Mouse (Mus musculus) ES-E14 (cell line): ENCODE measurements around the gene Zfp740.

Experiments
- CHD2 ChIP-seq: IDR thresholded peaks from 2 replicates; pipeline ENCODE4 v1.6.1; 2014; ENCODE audit warnings: mild to moderate bottlenecking, low read depth, low read length, inconsistent platforms
- HCFC1 ChIP-seq: IDR thresholded peaks from 2 replicates; pipeline ENCODE4 v1.6.1; 2012; ENCODE audit warnings: low read length, inconsistent platforms, borderline replicate concordance; ENCODE audit not compliant: insufficient read depth
- MAFK ChIP-seq: IDR thresholded peaks from 2 replicates; pipeline ENCODE4 v1.6.1; 2014; ENCODE audit warnings: mild to moderate bottlenecking, low read depth, low read length, inconsistent platforms; ENCODE audit not compliant: insufficient read depth
- ZC3H11A ChIP-seq: IDR thresholded peaks from 2 replicates; pipeline ENCODE4 v1.6.1; 2012; ENCODE audit warnings: low read depth, mild to moderate bottlenecking, inconsistent platforms, low read length, borderline replicate concordance
- ZNF384 ChIP-seq: IDR thresholded peaks from 2 replicates; pipeline ENCODE4 v1.6.1; 2012; ENCODE audit warnings: low read depth, low read length, inconsistent platforms

- TF ChIP-seq HCFC1 = no peak
- TF ChIP-seq ZC3H11A = no peak
- no peak for TF ChIP-seq MAFK
- no peak for TF ChIP-seq ZNF384
- no peak for TF ChIP-seq CHD2
These were observed 46.9 kb downstream of the Zfp740 start for GRCm38 (mm10) chr15:102249967-102250366.
